Mouse (Mus musculus) cerebellum, postnatal 10 days (tissue): ENCODE measurements around the gene Tmf1.

Experiments used
- DNase-seq, 2 experiments: peaks; one replicate each; pipeline ENCODE4 v3.0.0; 2021; ENCODE audit warnings: mixed read lengths in 2 of 2

Gene Tmf1

GRCm38 (mm10) chr6:97178491-97179366 is at the start of gene Tmf1:
Gene Tmf1 (minus strand): TSS chr6:97179122.
- DNase-seq = peak; percentile 95 to 98

- DNase-seq = no peak
These were observed 48.3 kb upstream of the Tmf1 start for GRCm38 (mm10) chr6:97227067-97227847.

DNA sequence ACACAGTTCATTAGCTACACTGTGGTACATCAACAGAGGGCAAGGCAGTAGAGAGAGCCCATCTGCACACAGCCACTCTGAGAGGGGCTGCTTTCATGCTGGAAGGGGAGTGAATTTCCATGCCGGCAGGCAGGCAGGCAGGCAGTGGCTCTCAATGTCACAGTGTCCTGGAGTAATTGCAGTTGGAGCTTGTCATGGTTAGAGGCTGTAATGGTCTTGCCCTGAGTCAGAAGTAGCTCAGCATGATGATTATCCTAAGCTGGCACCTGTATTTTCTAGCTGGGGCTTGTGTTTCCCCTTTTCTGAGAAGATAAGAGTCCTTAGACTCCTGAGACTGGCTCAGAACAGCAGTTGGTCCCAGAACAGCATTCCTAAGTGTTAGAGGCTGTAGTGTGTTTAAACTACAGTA is 47.2 kb upstream of the Tmf1 start:
- peak; percentile 21 to 28 for DNase-seq

DNA sequence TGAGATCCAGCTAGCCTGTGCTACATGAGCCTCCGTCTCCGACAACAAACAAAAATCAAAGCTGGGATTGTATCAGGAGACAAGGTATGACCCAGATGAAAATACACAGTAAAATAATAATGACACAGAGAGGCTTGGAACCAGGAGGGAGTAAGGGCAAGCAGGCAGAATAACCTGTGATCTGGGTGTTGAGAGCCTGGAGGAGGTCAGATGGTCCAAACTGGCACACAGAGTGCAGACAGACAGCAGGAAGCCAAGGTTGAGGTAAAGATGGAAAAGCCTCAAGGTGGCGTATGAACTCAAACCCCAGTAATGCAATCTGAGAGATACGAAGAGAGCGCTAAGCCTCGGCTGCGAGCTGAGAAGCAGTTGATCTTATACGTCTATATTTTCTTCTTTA is 45.6 kb upstream of the Tmf1 start:
- DNase-seq = no peak

DNA sequence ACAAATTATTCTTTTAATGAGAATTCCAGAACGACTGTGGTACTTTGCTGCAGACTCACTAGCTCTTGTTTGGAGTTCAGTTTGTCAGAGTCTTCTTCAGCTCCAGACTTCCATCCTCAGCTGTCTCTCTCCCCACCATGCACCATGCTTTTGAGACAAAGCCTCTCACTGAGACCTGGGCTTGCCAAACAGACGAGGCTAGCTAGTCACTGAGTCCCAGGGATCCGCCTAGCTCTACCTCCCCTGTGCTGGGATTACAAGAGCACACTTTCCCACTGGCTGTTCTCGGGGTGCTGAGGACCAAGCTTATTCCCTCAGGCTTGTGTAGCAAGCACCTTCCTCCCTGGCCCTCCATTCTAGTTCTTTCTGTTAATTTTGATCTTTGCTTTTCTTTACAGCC is 44.6 kb upstream of the Tmf1 start:
- no peak for DNase-seq

DNA sequence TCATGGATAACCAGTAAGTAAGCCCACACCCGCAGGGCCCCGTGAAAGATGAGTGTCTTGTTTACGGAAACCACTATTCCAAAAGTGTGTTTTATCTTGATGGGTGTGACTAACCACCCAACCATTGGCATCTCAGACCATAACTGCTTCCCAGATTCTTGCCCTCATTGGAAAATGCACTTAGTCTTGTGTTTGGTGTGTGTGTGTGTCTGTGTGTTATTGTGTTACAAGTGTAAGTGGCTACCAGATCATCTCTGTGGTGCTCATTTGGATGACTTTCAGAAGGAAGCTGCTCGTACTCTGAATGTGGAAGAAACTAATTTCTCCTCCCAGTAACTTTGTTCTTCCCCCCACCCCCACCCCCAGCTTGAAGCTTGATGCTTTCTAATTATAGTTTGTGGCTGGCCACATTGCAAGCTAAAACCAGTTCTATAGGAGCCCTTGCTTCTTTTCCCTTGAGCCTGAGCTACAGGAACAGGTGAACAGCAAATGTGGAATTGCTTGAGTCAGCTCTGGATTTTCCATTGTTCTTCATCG is 44.1 kb upstream of the Tmf1 start:
- DNase-seq = no peak

DNA sequence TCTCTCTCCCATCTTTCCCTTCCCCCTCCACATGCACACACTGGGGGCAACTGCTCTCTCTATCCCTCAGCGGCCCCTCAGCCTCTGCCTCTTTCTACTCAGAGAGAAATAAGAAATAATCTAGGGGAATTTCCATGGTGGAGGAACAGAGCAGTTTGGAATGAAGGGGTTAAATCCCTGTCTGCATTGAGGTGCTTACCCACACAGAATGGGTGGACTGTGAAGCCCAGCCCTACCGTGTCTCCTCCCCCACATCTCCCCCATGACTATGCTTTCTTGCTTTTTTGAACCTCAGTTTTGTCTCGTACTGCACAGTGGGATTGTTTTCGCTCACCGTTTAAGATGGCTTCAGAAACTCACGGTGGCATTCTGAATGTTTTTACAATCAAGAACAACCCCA is 43.4 kb upstream of the Tmf1 start:
- no peak for DNase-seq

DNA sequence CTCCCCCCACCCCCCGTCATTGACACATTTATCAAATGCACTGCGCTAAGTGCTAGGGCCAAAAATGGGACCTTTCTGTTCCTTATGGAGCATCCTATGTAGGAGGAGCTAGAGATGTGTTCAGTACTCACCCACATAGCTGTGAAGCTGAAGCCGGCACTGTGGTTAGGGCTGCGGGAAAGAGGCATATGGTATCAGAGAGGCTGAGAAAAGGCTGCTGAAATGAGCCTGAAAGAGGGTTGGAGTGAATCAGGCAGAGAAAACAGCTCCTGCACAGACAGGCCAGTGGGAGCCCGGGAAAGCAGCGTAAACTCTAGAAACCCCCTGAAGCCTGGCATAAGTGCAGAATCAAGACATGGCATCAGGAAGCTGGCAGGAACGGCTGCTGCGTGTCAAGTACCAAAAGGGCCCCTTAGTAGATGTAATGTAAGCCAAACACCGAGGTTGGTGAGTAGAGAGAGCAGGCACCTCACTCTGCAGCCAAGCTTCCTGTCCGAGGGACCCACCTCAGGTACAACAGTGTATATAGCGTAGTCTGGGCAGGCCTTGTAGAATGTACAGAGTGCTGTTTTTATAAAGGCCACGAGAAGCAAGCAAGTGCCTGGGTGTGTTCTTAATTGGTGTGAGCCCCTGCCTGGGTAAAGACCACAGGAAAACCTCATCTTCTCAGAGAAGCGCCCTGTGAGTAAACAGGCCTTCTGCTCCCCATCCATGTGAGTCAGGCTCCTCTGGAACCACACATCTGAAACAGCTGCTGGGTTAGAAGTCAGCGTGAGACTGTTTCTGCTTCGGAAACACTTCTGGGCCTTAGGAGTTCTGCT is 42.5 kb upstream of the Tmf1 start:
- DNase-seq = peak; percentile 21 to 36

DNA sequence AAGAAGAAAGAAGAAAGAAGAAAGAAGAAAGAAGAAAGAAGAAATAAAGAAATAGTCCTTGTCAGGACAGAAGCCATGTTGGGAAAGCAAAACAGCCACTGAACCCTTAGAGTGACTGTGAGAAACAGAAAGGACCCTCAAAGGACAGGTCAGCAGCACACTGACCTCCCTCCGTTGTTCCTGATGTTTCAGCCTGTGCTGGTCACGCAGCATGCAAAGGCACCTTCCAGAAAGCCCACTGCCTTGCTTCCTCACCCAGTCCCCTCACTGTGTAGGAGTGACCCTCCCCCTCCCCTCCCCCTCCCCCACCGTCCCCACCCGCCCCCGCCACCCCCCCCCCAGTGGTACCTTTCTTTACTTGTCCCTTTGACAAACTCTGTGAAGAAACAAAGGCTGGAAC is 41.8 kb upstream of the Tmf1 start:
- no peak for DNase-seq

- DNase-seq = no peak
These were observed 37.4 kb upstream of the Tmf1 start for GRCm38 (mm10) chr6:97216154-97216821.

DNA sequence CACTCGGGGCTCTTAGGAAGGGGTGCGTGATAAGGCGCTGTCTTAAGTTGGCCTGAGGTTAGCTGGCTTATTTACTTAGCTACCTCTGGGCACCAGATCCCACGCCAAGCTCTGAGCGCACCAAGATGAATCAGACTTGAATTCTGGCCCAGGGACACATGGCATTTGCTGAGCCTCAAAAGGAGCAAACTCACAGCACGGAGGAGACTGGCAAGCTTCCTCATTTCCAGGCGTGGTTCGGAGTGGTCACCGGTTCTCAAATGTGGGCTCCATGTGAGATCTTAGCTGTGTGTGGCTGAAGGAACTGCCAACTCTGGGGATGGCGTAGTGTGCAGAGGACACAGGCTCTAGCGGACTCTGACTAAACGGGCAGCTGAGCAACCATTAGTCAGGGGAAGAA is 33.1 kb upstream of the Tmf1 start:
- peak; percentile 74 to 83 for DNase-seq

- DNase-seq = peak in 1 of 2 experiments; percentile 27
These were observed 32.2 kb upstream of the Tmf1 start for GRCm38 (mm10) chr6:97210962-97211601.

DNA sequence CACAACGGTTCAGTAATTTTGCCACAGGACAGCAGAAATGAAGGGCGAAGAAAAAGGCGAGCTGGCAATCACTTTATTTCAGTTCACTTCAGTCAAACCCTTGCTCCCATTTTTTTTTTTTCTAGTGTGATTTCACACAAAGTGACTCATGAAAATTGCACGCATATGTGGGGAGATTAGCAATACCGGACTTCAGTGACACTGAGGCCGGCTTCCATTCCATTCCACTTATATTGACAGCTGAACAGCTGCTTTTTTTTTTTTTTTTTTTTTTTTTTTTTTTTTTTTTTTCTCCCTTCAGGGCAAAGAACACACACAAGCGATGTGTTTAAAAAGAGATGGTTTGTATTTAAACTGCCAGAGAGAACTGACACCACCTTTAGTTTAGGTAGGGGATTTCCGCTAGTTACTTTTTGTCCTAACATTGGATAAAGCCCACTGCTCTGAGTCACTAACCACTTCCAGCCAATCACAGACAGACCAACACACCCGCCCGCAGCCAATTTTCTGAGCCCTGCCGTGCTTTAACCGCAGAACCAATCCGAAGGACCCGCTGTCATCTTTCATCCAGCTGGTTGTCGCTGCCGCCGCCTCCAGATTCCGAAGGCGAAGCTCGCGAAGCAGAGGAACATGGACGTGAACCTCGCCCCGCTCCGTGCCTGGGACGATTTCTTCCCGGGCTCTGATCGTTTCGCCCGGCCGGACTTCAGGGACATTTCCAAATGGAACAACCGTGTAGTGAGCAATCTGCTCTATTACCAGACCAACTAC is 31.5 kb upstream of the Tmf1 start, which contains the start of gene Arl6ip5:
Gene Arl6ip5, plus strand, starts transcription at position 499 of the 771 bp plus-strand sequence.
- DNase-seq = peak; percentile 90 to 92

GRCm38 (mm10) chr6:97209751-97210150 is 30.8 kb upstream of the Tmf1 start:
- DNase-seq = no peak

GRCm38 (mm10) chr6:97209201-97209600 is 30.3 kb upstream of the Tmf1 start:
- no peak for DNase-seq

GRCm38 (mm10) chr6:97208406-97208805 is 29.5 kb upstream of the Tmf1 start:
- no peak for DNase-seq

- no peak for DNase-seq
These were observed 28.2 kb upstream of the Tmf1 start for GRCm38 (mm10) chr6:97207085-97207484.

DNA sequence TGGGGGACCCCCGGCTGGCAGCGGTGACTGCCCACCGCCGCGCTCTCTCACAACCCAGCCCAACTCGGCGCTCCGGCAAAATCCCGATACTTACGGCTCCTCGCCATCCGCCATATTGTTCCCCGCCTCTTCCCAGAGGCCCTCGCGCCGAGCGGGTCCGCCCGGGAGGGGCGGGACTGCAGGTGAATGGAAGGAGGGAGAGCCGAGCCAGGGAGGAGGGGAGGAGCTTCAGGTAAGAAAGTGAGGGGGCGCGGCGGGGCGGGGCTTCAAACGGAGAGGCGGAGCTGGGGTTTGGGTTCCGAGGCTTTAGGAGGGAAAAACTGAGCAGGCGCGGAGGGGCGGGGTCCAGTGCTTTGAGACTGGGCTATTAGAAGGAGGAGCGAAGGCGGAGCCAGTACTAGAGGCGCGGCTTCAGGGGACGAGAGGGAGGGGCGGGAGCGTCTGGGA is 26.5 kb upstream of the Tmf1 start, which contains the start of gene Uba3:
Gene Uba3, minus strand, starts transcription at position 209 of the 447 bp plus-strand sequence.
- DNase-seq = peak; percentile 100

DNA sequence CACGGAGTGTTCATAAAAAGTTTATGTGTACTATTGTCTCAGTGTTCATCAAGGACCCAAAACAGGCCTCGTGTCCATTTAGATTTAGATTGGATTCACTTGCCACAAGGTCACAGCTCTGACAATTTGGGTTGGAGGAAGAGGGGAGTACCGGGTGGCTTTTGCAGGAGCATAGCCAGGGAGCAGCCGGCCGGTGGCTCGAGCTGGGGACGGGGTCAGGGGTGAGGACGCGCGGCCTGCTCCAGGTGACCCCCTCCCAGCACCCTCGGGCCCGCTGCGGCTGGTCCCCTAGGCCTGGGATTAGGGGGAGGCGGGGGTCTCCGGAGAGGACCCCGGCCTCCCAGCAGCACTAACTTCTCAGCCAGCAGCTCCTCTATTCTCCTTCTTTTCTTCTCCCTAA is 26.0 kb upstream of the Tmf1 start:
- peak; percentile 61 to 63 for DNase-seq

- no peak for DNase-seq
These were observed 25.4 kb upstream of the Tmf1 start for GRCm38 (mm10) chr6:97204252-97204869.
